Mouse (Mus musculus) cerebellum, adult 9-10 months (tissue): ENCODE measurements at regions not wholly inside any gene's neighbourhood (a gene's known extent, or its start where the extent isn't known, plus 50 kb on each side); places are given as distances from the start of the nearest gene placed in this dataset.

ENCODE experiments used
- DNase-seq: peaks from one replicate; pipeline ENCODE4 v3.0.0; 2022

DNA sequence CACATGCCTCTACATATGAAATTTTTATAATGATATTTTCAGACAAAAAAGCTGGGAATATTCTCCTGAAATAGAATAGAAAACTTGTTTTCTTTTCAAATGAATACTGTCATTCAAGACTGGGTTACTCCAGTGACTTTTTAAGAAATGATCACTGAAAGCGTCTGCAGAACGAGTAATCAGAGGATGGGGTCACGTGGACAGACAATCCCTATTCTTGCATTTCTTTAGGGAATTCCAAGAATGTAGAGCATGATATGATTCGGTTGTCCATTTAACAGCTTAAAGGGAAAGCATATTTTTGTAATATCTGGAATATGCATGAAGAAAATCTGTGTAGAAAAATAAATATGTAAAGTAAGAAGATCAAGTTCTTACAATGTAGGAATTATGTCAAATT is 65.6 kb downstream of the 4933402N22Rik start:
- no peak for DNase-seq

DNA sequence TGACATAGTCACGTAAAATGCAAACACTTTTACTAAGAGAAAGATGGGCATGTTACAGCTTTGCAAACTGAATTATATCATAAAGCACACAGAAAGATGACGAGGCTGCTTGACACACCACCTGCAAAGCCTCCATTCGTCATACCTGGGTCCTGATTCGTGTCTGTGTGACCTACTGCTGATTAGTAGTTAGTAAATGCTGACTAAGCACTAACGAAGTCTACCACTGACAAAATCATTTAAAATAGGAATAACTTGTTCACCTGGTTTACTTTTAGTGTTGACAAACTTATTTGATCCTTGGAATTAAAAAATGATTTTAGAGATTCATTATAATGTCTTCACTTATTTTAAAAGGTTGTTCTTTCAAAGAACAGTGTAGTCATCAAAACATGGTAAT is 71.3 kb downstream of the 4933402N22Rik start:
- DNase-seq = no peak

DNA sequence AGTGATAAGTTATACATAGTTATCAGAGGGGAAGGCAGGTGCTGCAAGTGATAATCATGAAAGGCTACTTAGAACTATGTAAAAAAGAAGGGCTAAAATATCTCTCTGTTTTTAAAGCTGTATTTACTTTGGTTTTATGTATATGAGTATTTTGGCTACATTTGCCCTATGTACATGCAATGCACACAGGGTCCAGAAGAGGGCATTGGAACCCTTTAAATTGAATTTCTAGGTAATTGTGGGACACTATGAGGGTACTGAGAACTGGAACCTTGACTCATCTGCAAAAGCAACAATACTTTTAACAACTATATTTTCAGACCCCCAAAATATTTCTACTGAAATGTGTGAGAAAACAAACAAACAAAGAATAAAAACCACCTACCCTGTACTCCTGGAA is 82.9 kb downstream of the 4933402N22Rik start:
- no peak for DNase-seq

DNA sequence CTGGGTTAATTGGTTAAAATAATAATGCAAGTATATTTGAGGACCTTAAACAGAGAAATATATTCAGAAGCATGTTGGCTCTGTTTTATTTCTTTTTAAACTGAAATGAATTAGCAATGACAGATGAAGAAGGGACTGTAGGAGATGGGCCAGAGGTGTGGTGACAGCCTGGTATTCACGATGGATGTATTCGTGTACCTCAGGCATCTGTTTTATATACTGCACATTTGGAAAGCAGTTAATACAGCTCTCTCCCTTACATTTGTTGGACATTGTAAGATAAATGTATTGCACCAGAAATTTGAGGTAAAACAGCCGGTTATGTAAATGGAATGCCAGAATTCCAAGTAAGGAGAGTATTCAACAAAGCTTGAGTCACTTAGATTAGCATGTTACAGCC is 88.6 kb downstream of the 4933402N22Rik start:
- no peak for DNase-seq

DNA sequence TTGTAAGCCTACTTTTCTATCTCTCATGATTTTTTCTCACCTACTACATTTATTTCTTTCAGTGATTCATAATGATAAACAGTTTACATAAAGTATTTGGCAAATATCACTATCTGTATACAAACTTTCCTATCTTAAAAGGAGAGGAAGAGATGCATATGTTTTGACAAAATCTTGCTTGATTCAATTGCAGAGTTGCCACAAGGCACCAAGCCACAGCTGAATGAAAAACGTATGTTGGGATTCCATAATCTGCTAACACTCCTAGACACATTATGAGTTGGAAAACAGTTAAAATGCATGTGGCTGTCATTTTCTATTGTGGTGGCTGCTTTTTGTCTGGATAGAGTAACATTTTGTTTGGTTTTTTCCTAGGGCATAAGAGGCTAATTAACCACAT is 98.5 kb downstream of the 4933402N22Rik start:
- no peak for DNase-seq

DNA sequence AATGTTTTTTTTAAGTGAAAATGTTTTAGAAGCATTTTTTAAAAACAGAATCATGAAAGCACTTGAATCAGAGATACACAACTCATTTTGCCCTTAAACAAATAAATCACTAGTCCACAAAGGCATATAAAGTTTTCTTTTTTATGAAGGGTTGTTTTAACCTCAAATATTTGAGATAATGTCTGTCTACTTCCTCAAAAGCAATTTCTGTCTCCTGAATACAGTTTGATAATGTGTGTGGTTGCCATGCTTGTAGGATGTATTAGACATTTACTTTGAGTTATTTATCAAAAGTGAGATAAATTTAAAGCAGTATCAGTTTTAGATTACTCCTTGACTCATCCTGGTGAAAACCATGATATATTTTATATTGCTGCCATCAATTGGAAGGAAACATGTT is 102.6 kb downstream of the 4933402N22Rik start:
- no peak for DNase-seq

DNA sequence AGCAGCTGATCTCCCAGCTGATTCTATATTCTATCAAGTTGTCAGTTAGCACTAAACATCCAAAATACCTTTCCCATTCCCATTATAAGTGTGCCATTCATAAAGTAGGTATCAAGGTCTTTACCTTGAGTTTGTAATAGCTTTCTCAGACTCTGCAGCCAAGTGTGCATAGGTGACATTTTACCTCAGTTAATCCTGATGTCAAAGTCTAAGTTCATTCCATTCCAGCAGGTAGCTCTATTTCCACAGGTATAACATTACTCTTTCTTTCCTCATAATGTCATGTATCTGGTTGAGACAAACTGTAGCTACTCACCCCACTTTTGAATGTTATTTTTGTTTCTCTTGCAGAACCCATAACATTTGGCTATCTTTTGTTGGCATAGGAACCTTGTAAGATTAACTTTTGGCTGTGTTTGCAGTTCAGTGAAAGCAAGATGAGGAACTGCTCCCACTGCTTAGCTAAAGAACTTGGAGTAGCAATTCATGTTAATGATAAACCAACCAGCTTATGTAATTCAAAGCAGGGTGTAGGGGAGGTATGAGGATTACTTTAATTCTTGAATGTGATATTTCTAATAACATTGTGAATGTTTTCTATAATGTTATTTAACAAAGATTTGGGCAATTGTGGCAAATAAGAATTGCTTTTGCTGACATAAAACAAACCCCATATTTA is 107.0 kb downstream of the 4933402N22Rik start:
- DNase-seq = no peak

DNA sequence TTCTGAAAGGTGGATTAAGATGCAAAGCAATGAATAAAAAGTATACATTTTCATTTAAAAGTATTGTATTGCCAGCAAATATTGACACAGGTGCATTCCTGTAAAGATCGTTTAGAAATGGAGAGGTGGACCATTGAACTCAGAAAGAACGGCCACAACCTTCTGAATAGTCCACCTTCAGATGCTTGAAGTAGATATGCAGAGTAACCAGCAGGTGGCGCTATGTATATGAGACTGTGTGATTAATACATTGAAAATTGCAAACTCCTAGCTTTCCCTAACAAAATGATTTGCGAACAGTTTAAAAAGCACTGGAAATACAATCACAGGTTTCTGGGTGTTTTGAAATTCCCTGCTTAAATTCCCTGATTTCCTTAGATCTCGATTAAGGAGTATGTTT is 112.2 kb downstream of the 4933402N22Rik start:
- DNase-seq = peak; percentile 19

DNA sequence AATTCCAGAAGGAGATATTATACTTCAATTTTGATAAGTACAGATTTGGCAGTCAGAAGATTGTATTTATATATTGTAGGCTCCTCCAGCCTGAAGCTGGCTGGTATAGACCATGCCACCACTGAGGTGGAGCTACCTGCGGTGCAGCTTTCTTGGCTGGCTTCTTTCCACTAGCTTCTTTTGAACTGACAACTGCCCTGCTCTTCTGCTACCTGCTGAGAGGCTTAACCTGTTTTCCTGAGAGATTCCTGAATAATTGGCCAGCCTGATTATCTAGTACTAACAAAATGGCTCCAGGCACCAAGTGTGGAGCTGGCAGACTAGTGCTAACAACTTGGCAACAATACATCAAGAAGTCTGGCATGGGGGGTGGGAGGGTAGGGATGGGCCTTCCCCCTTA is 132.0 kb downstream of the 4933402N22Rik start:
- no peak for DNase-seq

DNA sequence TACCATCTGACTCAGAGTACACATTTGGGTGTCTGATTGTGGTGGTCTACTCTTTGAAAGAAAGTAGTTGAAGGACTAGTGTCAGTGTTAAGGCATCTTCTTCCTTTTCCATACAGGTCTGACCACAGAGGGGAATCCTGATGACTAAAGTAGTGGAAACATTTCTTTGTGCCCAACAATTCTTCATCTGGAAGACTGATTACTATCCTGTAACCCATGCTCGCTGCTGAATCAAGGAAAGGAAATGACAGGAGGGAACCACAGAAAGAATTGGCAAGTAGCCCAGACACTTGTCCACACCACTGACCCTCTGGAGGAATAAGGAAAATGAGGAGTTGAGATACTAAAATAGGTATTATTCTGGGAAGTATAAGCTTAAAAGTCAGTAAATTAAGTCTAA is 162.3 kb downstream of the 4933402N22Rik start:
- no peak for DNase-seq

DNA sequence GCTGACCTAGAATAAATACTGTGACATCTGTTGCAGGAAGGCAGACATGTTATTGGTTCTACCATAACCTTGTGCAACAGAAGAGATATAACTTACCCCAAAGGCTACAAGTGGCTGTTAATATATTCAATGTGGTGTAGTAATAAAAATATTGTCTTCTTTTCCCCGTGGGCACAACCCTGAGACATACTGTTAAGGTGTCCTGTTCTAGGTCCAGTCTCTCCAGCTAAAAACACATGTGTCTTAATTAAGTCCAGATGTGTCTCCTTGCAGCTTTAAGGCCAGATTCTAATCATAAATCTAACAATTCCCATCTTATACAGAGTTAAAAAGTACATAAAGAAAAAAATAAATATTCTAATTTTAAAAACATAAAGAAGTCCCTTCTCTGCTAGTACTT is 175.8 kb downstream of the 4933402N22Rik start:
- no peak for DNase-seq

DNA sequence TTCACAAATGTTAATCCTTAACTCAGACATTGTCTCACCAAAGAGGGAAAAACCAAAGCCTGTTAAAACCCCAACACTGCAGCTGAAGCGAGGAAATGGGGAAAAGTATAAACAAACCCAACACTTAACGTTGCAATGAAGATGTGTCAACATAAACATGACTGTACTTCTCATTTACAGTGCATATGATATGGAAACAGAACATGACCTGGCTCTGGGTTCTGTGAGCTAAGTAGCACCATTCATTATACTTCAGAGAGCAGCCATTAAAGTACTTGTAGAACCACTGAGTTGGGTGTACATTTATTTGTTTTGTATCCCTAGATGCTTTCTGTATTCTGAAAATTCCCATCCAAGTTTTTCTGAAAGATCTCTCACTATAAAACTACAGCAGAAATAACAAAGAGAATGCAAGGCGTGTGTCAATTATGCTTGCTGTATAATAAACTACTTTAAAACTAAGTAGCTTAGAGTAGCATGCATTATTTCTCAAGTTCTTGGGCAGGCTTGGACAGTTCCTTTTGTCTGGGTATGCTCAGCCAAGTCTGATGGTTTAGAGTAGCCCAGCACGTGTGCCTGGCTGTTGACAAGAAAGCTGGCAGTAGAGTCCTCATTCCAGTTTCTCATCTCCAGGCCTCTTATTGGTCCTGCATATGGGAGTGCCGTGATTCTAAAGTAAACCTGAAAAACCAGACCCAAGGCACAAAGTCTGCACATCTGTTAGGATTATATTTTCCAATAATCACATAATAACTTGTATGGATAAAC is 198.9 kb downstream of the 4933402N22Rik start:
- no peak for DNase-seq

DNA sequence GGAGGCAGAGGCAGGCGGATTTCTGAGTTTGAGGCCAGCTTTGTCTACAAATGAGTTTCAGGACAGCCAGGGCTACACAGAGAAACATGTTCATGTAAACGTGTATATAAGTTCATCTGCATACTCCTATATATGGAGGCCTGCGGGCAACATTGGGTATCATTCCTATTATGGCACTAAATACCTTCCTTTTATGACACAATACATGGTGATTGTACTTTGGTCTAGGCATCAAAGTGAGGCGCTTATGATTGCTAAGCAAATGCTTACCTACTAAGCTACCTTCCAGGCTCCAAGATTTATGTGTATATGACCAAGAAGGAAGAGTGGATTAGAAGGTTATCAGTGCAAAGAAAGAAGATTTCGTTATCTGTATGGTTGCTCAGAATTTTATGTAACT is 207.1 kb downstream of the 4933402N22Rik start:
- DNase-seq = no peak

DNA sequence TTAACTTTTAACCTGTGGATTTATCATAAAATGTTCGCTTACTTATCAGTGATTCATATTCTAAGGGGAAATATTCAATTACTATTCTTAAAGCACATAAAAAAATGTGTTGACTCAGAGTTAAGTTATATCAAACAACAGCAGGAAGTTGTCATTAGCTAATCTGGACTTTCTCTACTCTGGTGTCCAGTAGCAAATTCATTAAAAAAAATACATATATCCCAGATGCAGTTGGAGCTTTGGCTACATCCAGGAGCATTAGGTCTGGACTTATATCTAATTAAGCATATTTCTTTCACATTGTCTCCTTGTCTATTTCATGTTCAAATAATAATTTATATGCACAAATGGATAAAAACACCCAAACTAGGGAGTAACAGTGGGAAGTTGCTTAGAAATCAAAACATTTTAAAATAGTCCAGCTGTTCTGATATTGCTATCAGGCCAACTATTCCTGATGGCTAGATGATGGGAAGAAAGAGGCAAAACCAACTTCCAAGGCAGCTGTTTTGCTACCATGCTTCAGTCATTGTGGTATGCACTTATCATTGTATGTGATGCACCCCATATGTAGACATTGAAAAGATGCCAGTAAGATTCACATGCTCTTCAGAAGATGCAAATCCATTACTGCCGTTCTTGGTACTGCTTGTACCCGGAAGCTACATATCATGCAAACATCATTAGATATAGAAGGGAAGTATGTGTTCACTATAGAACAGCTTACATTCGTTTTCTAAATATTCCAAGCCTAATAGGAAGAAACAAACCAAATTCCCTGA is 209.8 kb downstream of the 4933402N22Rik start:
- no peak for DNase-seq

DNA sequence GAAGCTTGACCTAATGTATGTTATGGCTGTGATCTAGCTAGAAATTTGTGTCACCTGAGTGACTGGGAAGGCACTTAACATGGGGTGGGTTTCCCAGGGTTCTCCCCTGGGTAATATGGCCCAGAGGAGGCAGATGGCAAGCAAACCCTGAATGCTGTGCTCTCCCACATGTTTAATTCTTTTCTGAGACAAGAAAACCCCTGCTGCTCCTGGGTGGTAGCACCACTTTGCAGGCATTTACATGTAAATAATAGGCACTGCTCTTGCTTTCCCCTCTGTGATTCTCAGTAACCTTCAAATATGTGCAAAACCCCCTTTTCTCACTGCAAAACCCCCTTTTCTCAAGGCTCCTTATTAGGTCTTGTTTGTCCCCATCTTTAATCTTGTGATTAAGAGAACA is 221.1 kb downstream of the 4933402N22Rik start:
- DNase-seq = no peak

DNA sequence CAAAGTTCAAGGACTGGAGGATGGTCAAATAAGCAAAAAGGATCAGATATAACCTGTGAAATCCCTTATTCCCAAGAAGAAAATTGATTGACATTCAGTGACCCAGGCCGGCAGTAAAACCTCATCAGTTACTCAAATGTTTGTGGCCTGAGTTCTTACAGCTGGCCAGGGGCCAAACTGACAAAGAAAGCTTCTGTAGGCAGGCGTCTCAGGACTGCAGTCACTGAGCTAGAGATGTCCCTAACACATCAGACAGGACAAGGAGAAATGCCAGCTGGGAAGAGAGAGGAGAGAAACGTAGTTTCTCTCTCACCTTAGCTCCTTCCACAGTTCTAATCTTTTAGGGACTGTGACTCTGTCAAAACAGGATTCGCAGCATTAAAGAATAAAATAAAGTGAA is 229.9 kb upstream of the Sema3d start:
- no peak for DNase-seq

DNA sequence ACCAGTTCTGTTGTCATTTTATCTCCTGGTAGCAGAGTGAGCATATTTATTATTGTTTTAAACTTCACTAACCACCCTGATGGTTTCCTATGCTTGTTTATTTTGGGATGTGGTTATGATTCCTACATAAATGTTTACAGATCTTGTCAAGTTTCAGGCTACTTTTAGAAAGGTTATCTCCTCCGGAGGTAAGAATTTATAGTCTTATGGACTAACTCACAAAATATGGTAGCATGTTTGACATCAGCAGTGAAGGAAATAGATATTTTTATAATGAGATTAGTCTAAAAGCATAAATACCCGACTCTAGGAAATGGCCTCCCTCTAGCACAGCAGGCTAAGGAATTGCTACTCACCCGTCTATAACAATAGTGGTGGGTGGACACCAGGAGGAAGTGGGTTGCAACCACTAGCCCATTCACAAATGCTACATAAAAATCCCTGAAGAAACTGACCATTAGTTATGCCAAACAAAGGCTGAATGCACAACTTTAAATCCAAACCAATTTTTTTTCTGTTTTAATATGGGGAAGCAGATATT is 228.6 kb upstream of the Sema3d start:
- no peak for DNase-seq

DNA sequence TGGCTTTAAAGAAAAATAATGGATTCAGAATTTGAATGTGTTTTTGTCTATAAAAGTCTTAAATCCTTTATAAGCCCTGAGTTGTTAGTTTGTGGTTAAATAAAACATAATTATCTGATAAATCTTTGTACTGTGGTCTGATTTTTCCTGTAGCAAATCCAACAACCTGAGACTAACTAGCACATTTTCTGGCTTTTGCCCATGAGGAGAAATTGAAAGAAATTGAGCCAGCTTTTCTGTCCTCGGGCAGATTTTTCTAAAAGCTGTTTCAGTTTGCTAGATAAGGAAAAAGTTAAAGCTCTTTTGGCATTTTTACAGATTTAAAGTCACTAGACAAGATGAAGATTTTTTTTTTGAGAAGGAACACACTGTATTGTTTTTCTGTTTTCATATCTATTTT is 191.5 kb upstream of the Sema3d start:
- no peak for DNase-seq

DNA sequence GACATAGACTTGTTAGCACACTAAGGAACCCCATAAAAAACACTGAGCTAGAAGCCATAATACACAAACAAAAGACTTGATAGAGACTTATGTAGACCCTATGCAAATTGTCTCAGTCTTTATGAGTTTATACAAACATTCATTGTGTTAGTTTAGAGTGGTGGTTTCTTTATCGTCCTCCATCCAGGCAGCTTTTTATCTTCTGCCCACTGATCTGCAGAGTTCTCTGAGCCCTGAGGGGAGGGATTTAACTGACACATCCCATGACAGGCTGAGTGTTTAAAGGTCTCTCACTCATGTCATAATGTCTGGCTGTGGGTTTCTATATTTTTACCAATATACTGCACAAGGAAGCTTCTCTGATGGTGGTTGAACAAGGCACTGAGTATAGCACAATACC is 175.7 kb upstream of the Sema3d start:
- DNase-seq = no peak

DNA sequence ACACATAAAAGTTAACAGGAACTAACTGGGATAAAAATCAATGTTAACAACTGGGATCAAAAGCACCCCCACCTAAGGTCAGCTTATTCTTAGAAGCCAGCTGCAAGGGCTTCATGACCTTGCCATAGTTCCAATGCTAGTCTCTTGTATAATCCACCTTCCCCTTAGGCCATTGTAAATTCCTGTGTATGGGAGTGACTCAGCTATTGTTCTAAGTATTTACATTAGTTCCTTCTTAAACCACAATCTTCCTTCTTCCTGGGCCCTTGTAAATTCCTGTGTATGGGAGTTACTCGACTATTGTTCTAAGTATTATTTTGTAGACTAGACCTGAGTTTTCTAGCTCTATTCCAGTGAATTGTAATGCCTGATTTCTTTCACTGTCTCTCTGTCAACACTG is 173.6 kb upstream of the Sema3d start:
- DNase-seq = no peak

DNA sequence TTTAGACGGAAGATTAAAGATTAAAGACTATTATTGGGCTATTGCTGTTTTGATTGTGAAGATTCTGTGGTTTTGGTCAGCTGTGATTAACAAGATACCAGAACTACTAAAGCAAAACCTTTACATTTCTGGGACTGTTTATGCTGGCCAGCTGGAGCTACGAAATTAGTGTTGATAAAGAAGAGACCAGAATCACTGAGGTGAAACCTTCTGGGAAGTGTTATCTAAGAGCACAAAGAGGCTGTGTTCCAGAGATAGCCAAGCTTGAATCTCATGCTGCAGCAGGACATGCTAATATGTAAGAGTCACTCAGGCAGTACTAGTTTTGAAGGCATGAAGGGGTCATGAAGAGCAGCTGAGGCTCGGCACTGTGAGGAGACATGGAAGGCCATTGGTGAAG is 169.7 kb upstream of the Sema3d start:
- no peak for DNase-seq

DNA sequence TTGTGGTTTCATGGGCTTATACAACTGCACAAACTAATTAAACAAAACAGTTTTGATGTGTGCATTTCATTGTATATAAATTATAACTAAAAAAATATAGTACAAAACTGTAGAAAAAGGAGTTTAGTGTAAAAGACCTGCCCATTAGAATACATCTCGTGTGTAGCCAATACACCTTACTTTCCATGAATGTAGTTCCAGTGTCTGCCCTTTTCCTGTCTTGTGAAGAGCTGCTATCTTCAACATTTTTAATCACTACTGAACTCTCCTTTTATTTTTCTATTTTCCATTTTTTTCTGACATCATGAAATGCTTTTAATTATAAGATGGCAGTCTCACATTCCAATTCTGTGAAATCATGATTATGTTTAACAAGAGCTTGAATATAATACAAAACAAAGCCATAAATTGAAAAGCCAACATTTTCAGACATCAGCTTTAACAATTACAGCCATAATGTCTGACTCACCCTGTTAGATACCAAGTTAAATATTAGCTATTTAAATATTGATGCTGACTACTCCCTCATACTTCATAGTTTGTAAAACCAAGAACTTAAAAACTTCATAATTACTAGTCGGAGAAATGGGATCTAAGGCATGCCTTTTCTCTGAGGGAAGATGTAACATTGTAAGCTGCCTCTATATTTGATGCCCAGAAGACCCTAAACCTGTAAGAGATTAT is 163.6 kb upstream of the Sema3d start:
- no peak for DNase-seq

DNA sequence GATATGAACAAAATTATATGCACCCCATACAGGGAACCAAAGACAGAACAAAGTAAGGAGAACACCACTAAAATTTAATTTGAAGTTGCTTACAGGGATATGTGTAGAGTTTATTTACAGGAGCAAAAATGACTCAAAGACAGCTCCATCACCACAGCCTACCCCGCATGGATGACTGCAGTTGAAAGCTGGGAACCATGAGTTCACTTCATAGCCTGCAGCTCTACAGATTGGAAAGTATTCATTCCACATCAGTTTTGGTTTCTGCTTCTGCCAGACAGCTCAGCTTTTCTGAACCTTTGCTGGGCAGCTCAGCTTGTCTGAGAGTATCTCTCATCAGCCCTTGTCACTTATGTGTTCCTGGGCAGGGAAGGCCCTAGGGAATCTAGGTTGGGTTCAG is 160.6 kb upstream of the Sema3d start:
- no peak for DNase-seq
